Mouse (Mus musculus) embryonic fibroblast, embryonic 13.5 days (primary cell): ENCODE results near the gene Capza1.

Experiments used
- CTCF ChIP-seq: IDR thresholded peaks from 2 replicates; pipeline ENCODE4 v1.5.1; 2011; ENCODE audit warnings: mild to moderate bottlenecking, control low read depth, low read length, moderate library complexity, borderline replicate concordance; ENCODE audit not compliant: insufficient read depth
- POLR2A ChIP-seq: IDR thresholded peaks from 2 replicates; pipeline ENCODE4 v1.6.1; 2011; ENCODE audit warnings: low read depth, mild to moderate bottlenecking, control low read depth, low read length, moderate library complexity

DNA sequence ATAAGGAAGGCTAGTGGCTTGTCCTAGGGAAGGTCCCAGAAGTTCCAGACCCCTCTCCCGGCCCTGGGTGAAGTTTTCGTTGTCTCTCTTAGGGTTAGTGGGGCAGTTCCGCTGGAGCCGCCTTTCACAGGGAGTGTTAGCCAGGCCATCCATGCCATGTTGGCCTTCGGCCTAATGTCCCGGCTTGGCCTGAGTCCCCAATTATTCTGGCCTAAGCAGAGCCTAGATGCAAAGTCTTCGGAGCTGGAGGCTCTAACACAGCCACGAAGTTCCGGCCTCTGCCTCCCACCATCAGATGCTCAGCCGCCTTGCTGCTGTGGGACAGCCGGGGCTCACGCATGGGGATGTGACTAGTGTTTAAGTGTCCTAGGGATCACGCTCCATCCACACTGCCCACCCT, 74.5 kb downstream of the Capza1 start:
- no peak for TF ChIP-seq CTCF
- no peak for TF ChIP-seq POLR2A
